Mouse (Mus musculus) thymus, postnatal 25 days (tissue): ENCODE results near the gene Ncor2.

Experiments
- DNase-seq: peaks from one replicate; pipeline ENCODE4 v3.0.0; 2022

The Ncor2 gene

GRCm38 (mm10) chr5:125143114-125143872 is 35.7 kb downstream of the Ncor2 start:
- no peak for DNase-seq

GRCm38 (mm10) chr5:125141916-125142315 is 37.1 kb downstream of the Ncor2 start:
- DNase-seq, result no peak

- DNase-seq, result no peak
These were observed 37.5 kb downstream of the Ncor2 start for GRCm38 (mm10) chr5:125141525-125141880.

- no peak for DNase-seq
These were observed 38.0 kb downstream of the Ncor2 start for GRCm38 (mm10) chr5:125140832-125141524.

GRCm38 (mm10) chr5:125140151-125140699 is 38.8 kb downstream of the Ncor2 start:
- no peak for DNase-seq

- no peak for DNase-seq
These were observed 39.4 kb downstream of the Ncor2 start for GRCm38 (mm10) chr5:125139669-125140068.

- no peak for DNase-seq
These were observed 40.1 kb downstream of the Ncor2 start for GRCm38 (mm10) chr5:125138841-125139430.

GRCm38 (mm10) chr5:125137672-125138285 is 41.2 kb downstream of the Ncor2 start:
- DNase-seq, result no peak

GRCm38 (mm10) chr5:125136996-125137671 is 41.9 kb downstream of the Ncor2 start:
- DNase-seq, result peak; percentile 36

GRCm38 (mm10) chr5:125136296-125136995 is 42.6 kb downstream of the Ncor2 start:
- DNase-seq, result no peak

- DNase-seq, result no peak
These were observed 44.1 kb downstream of the Ncor2 start for GRCm38 (mm10) chr5:125134795-125135468.

- DNase-seq, result no peak
These were observed 44.6 kb downstream of the Ncor2 start for GRCm38 (mm10) chr5:125134391-125134790.

- no peak for DNase-seq
These were observed 45.4 kb downstream of the Ncor2 start for GRCm38 (mm10) chr5:125133651-125134050.

GRCm38 (mm10) chr5:125132566-125133260 is 46.3 kb downstream of the Ncor2 start:
- DNase-seq, result no peak

GRCm38 (mm10) chr5:125132069-125132468 is 47.0 kb downstream of the Ncor2 start:
- DNase-seq, result no peak

GRCm38 (mm10) chr5:125130406-125130805 is 48.6 kb downstream of the Ncor2 start:
- DNase-seq, result no peak

GRCm38 (mm10) chr5:125128939-125129385 is 50.1 kb downstream of the Ncor2 start:
- no peak for DNase-seq

GRCm38 (mm10) chr5:125127920-125128319 is 51.1 kb downstream of the Ncor2 start:
- no peak for DNase-seq

- DNase-seq, result no peak
These were observed 51.6 kb downstream of the Ncor2 start for GRCm38 (mm10) chr5:125127426-125127825.

- DNase-seq, result no peak
These were observed 53.0 kb downstream of the Ncor2 start for GRCm38 (mm10) chr5:125125966-125126464.
